Mouse (Mus musculus): ENCODE data around the gene Coro6.

Coro6 gene

DNA sequence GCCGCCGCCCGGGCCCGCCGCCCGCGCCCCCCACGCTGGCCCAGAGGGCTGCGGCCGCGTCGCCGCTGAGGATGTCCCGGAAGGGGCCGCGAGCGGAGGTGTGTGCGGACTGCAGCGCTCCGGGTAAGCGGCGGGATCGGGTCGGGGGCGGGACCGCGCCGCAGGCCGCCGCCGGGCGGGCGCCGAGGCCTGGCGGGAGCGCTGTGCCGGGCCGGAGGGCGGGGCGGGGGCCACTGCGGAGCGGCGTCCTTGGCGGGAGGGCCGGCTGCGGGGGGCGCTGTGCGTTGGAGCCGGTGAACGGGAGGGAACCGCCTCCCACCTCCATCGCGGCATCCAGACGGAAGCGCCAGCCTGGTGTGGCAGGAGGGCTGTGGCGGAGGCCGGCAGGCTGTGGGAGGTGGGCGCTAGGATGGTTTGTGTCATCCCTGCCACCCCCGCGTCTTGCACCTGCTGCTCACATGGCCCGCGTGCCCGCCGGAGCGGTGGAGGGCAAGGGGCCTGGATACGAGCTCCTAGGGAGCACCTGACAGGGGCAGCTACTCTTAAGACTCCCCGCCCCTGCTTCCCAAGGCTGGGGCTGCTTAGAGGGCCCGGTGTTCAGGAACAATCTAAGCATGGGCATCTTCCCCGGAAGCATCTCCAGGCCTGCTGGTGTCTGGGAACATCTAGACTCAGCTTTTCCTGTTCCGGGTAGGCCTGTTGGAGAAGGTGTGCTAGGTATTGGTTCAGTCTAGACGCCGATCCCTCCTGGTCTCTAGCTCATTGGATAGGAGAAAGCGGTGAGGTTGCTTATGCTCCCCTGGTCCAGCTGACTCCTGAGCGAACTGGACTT lies 31.5 kb downstream of the Coro6 start, which contains the start of gene Git1:
Gene Git1 (plus strand): TSS at position 51 of the 832 bp plus-strand sequence.
- no peak for DNase-seq (ENCODE audit: low spot score in 2 of 2)

DNA sequence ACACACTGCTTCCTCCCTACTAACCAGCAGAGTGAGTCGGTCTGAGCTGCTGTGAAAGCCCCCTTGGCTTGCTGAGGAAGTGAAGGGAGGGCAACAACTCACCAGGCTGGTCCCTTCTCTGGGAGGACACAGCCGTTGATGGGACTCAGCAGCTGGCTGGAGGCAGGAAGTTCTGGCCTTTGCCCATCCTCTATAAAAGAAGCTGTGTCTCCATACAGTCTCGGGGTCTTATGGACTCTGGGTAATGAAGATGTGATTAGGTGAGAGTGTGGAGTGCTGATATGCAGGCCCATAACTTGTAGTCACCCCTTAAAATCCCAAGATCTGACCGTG lies 32.1 kb downstream of the Coro6 start:
- no peak for DNase-seq (ENCODE audit: low spot score in 2 of 2)

DNA sequence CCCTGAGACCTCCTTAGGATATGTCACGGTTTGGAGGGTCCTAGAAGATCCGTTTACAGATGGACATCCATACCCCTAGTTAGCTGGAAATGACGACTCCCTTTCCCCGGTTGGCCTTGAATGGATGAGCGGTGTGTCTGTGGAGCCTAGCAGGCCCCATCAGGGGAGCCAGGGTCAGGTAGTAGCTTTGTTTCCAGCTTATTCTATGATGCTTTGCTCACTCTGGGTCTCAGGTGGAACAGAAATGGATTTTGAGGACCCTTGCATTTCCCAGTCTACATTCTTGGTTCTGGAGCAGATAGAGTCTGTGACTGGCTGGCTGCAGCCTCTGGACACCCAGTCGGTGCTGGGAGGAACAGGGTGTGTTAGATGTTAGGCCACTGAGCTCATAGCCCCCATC lies 32.6 kb downstream of the Coro6 start:
- DNase-seq (ENCODE audit: low spot score in 2 of 2), result no peak

DNA sequence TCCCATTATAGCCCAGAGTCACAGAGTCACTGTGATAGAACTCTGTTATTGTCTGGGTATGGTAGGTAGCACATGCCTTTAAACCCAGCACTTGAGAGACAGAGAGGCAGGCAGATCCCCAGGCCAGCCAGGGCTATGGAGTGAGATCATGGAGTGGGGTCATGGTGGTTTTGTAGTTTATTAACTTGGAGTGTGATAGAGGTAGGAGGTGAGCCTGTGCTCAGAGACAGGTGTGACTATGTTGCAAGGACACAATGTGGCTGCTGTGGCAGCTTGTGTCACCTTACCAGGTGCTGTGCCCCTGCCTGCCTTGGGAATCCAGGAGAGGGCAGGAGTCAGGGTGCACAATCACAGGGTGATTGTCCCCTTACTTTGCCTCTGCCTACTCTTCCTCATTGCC lies 33.3 kb downstream of the Coro6 start:
- no peak for DNase-seq (ENCODE audit: low spot score in 2 of 2)

DNA sequence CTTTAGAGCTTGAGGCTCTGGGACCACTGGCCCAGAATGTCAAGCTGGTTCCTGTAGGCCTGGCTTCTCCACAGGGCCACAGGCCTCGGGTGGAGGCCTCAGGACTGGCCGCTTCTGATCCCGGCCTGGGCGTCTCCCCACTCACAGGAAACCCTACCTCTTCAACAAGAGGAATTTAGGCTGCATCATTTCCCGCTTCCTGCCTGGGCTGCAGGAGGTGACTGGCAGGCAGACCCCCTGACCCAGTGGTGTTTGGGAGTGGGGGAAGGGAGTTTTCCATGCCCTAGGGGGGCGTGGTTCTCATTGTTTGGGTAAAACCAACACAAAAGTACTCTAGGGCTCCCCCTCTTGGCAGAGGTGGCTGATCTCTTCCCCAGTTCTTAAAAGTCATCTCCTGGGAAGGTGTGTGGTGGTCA lies 35.1 kb downstream of the Coro6 start:
- peak in 1 of 2 experiments; percentile 65 for DNase-seq (ENCODE audit: low spot score in 2 of 2)

DNA sequence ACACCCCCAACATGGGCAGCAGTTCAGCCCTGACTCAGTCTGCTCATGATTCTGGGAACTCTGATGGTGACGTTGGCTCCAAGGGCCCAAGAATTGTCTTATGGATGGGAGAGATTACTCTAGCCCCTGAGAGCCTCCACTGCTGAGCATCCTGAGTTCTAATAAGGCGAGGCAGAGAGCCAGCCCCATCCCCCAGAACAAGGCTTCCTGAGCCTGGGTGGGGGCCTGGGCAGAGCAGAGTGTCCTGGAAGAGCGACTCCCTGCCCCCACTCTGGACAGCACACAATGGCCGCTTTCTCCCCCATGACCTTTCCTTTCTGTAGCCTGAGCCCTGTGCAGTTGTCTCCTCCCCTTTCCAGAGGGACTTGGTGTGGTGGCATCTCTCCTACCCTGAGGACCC lies 35.6 kb downstream of the Coro6 start:
- no peak for DNase-seq (ENCODE audit: low spot score in 2 of 2)

DNA sequence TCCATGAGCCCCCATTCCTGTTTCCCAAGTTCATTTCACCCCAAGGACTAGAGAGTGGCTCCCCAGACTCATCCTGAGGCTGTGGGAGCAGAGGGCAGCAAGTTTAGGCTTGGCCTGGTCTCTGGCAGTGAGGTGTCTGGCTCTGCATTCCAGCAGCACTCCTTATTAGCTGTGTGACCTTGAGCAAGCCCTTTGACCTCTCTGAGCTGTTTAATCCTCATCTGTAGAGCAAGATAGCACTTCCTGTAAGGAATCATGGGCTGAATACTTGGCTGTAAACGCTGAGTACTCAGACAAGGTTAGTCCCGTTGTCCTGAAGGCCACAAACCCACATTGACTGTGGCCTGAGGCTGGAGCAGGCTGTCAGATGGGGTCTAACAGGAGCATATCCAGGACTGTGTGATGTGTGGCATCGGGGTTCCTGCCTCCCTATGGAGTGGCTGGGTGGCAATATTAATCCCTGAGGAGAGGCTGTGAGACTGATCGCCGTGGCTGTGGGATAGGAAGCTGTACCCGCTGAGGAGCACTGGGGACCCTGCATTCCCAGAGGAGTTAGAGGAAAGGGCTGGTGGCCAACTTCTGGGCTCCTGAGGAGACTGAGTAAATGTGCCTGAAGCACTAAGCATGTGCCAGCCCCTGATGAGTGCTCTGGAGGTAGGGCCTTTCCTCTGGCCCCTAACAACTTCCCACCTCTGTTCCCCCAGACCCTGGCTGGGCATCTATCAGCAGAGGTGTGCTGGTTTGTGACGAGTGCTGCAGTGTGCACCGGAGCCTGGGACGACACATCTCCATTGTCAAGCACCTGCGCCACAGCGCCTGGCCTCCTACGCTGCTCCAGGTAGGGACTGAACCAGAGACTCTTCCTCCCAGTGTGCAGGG lies 36.3 kb downstream of the Coro6 start:
- DNase-seq (ENCODE audit: low spot score in 2 of 2), result no peak

DNA sequence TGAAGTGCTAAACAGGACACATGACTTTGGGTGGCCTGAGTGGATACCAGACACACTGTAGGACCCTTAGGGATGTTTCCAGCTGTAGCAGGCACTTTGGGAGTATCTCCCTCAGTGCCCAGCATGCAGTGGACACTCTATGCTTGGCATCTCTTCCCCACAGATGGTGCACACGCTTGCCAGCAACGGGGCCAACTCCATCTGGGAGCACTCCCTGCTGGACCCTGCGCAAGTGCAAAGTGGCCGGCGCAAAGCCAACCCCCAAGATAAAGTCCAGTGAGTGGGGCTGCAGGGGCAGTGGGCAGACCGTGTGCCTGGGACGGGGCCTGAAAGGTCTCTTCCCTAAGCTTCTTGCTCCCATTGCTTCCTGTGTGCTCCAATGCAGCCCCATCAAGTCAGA lies 37.1 kb downstream of the Coro6 start:
- no peak for DNase-seq (ENCODE audit: low spot score in 2 of 2)

DNA sequence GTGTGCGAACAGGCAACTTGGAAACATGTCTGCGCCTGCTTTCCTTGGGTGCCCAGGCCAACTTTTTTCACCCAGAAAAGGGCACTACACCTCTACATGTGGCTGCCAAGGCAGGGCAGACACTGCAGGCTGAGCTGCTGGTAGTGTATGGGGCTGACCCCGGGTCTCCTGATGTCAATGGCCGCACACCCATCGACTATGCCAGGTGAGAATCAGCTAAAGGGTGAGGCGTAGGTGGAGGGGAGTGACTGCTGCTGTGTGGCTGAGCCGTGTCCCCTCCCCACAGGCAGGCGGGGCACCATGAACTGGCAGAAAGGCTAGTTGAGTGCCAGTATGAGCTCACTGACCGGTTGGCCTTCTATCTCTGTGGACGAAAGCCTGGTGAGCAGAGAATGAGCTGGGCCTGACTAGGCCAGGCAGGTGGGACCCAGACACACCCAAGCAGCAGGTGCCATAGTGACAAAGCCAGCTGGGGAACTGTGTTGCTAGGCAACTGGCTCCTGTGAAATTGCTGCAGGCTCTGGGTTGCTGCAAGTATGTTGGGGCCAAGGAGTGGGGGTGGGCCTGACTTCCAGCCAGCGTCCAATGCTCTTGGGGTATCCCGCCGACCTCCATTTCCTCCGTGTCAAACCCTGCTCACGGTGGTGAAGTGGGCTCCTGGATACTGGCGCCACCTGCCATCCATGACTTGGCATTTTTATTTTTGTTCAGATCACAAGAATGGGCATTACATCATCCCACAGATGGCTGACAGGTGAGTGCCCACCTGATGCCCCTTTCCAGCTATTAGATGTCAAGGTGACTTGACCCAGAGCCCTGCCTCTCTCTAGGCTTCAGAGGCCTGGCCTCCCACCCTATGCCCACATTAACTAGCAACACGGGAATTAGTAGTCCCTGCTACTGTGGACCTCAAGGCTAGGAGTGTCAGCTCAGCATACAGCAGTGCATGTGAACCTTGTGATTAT lies 38.4 kb downstream of the Coro6 start:
- no peak for DNase-seq (ENCODE audit: low spot score in 2 of 2)

DNA sequence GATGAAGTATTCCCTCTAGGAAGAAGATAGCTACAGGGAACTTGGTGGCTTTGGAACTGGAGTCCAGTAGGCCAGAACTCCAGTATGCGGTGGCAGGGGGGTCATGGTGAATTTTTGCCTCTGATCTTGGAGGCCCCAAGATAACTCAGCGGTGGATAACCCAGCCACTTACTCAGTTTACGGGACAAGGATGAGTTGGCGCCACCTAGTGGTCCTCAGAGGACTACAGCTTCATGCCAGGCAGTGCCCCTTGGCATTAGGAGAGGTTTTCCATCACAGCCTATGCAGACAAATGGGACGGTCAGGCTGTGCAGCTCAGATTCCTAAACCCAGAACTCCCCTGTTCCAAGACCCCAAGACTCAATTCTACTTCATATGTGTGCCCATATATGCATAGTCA lies 39.2 kb downstream of the Coro6 start:
- peak in 1 of 2 experiments; percentile 70 for DNase-seq (ENCODE audit: low spot score in 2 of 2)

DNA sequence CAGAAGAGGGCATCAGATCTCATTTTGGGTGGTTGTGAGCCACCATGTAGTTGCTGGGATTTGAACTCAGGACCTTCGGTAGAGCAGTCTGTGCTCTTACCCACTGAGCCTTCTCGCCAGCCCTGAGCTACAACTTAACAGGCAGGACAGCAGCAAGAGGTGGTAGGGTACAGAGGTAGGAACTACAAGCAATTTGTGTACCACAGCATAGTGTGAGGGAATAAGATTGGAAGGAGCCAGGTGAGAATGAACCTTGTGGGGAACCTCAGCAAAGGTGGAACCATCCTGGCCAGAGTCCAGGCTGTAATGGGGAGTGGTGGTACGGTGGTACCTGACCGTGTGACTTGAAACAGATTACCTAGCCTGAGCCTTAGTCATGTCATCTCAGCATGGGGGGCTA lies 39.8 kb downstream of the Coro6 start:
- DNase-seq (ENCODE audit: low spot score in 2 of 2), result no peak

DNA sequence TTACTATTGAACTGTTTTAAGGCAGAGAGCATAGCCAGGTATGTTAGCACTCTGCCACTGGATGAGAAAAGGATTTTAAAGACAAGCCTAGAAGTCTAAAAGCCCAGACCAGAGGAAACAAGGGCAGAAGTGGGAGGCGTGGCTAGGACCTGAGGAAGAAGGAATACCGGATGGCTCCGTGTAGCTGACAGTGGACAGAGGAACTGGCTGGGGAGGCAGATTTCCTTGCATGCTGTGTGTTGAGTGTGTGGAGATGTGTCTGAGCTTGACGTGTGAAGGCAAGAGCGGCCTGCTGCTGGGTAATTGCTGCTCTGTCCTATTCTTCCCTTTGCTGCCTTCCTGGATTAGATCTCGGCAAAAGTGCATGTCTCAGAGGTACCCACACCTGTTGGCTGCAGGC lies 40.3 kb downstream of the Coro6 start:
- DNase-seq (ENCODE audit: low spot score in 2 of 2), result no peak

DNA sequence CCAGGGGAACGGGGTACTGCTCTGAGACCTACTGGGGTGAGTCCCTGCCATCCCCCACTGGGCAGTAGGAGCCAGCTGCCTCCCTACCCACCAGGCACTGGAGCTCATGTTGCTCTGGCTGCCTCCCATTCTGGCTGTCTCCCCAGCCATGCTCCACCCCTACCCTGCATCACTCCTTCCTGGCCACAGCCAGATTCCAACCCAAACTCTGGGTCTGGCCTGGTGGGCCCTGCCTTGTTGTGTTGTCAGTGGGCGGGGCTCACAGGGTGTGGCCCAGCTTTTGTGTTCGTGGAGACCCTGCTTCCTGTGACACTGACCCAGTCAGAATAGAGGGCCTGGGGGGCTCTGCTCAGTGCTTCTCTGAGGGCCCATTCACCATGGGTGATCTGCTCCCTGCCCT lies 41.3 kb downstream of the Coro6 start:
- DNase-seq (ENCODE audit: low spot score in 2 of 2), result no peak

DNA sequence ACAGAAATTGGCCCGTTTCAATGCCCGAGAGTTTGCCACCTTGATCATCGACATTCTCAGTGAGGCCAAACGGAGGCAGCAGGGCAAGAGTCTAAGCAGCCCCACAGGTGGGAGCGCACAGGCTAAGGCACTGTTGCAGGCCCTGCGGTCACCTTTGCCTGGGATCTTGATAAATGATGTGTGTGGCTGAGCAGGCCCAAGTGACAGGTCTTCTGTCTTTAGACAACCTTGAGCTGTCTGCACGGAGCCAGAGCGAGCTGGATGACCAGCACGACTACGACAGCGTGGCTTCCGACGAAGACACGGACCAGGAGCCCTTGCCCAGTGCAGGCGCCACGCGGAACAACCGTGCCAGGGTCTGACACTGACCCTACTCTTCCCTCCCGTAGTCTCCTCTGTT lies 42.2 kb downstream of the Coro6 start:
- DNase-seq (ENCODE audit: low spot score in 2 of 2), result no peak

DNA sequence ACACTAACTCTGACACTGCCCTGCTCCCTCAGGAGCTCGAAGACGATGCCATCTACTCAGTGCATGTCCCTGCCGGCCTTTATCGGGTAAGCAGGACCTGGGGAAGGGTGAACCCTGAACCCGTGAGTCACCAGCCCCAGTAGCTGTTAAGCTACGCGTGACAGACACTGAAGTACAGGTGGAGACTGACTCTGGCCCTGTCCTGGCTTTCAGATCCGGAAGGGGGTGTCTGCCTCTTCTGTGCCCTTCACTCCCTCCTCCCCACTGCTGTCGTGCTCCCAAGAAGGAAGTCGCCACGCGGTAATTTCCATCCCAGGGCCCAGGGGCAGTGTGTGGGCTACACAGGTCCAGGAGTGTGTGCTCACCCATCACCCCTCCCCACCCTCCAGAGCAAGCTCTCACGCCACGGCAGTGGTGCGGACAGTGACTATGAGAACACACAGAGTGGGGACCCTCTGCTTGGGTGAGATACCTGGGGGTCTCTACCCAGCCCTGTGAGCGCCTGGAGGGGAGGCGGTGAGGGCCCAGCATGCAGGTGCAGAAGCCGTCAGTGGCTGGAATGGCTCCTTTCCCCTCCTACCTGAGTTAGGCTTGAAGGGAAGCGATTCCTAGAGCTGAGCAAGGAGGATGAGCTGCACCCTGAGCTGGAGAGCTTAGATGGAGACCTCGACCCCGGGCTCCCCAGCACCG lies 43.2 kb downstream of the Coro6 start:
- no peak for DNase-seq (ENCODE audit: low spot score in 2 of 2)

DNA sequence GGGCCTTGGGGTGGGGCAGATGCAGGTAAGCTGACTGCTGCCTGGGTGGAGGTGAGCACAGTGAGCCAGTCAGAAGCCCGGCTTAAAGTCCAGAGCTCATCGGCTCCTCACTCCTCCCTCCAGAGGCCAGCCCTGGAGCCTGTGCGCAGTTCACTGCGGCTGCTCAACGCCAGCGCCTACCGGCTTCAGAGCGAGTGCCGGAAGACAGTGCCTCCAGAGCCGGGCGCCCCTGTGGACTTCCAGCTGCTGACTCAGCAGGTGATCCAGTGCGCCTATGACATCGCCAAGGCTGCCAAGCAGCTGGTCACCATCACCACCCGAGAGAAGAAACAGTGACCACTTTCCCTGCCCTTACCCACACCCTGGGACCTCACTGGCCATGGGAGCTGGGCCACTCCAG lies 44.1 kb downstream of the Coro6 start:
- no peak for DNase-seq (ENCODE audit: low spot score in 2 of 2)

DNA sequence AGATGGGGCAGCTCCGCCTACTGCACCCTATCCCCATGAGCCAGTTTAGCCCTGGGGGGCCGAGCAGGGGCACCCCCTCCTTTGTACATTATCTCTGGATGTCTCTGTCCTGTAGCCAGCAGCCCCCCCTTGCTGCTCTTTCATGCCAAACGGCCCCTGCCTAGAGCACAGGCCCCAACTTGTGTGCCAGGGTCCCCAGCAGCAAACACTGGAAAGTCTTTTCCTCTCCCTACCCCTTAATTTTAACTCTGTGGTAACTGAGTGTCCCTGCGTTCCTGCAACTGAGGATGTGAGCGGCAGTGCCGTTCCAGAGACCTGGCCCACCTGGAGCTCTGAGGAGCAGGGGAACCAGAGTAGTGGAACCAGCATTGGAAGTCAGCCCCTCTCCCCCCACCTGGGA lies 44.7 kb downstream of the Coro6 start:
- no peak for DNase-seq (ENCODE audit: low spot score in 2 of 2)

DNA sequence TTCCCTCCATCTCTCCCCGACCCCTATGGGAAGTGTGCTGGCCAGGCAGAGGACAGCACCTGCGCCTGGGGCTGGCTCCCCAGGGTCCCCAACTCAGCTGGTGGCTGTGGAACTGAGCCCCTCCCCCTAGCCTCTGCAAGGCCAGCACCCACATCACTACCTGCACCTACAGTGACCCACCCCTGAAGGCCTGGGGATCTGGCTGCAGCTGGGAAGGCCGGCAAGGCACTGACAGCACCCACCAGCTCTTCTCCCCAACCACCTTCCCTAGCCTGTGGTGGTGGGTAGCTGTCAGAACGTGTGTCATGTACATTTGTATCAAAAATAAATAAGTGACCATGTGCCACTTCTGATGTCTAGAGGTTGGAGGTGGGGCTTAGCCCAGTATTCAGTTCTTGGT lies 45.2 kb downstream of the Coro6 start:
- DNase-seq (ENCODE audit: low spot score in 2 of 2), result no peak

DNA sequence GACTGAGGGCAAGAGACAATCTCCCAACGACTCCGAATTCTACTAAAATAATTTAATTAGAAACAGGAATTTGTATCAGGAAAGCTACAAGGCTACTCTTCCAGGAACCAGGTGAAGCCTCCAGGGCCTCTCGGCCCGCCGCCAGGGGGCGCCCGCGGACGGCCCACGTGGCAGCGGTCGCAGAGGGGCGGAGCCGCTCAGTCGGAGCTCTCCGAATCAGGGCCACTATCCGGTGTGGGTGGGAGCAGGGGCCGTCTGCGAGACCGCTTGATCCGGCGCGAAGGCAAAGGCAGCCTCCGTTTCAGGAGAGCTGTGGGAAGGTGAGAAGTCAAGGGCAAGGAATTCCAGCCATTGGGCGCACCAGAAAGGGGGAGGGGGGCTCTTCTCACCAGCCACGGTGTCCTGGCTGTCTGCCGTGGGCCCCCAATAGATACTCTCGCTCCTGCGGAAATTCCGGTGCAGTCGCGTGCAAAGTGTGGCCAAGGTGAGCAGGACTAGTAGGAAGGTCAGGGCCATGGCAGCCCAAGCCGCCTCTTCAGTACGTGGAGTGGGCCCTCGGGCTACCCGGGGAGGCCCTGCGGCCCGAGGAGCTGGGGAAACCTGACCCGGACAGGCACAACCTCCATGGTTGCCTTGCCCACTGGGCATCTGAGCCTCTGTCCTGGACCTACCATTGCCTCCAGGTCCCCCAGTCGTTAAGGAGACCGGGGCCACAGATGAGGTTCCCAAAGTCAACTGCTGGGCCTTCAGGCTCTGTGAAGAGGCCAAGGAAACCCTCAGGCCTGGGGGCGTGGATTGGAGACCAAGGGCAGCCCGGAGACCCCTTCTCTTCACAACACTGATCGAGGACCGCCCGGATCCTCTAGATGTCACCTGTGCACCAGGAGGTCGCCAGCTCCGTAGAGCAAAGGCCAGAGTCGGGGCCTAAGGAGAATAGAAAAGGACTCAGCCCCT lies 46.1 kb downstream of the Coro6 start:
- peak; percentile 73 to 85 for DNase-seq (ENCODE audit: low spot score in 2 of 2)

DNA sequence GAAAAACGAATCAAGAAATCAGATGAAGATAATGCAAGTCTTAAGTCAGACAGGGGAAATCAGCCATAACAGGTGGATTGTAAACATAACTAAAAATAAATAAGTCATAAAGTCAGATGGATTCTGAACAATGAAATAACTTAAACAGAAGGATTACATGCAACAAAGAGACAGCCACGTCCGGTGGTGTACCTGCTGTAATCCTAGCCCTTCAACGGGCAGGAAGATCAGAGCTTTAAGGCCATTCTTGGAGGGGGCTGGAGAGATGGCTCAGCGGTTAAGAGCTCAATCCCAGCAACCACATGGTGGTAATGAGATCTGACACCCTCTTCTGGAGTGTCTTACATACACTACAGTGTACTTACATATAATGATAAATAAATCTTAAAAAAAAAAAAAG lies 49.1 kb downstream of the Coro6 start:
- no peak for DNase-seq (ENCODE audit: low spot score in 2 of 2)
